Mouse (Mus musculus) CD4-positive, CD25-positive, alpha-beta regulatory T cell, adult 2 months (primary cell): ENCODE measurements at regions not wholly inside any gene's neighbourhood (a gene's known extent, or its start where the extent isn't known, plus 50 kb on each side); places are given as distances from the start of the nearest gene placed in this dataset.

Source experiments
- DNase-seq: peaks from one replicate; pipeline ENCODE4 v3.0.0-alpha.2; 2012; ENCODE audit warnings: low read depth, low spot score

- no peak for DNase-seq
Measured at GRCm38 (mm10) chr15:59954345-59954744, 62.1 kb downstream of the 4933412E24Rik start.

GRCm38 (mm10) chr15:59953857-59954256 lies 62.6 kb downstream of the 4933412E24Rik start:
- no peak for DNase-seq

GRCm38 (mm10) chr15:59950617-59951216 lies 65.7 kb downstream of the 4933412E24Rik start:
- DNase-seq: peak; percentile 43

GRCm38 (mm10) chr15:59945208-59945607 lies 71.2 kb downstream of the 4933412E24Rik start:
- DNase-seq: no peak

GRCm38 (mm10) chr15:59936486-59936885 lies 79.9 kb downstream of the 4933412E24Rik start:
- DNase-seq: peak; percentile 37

GRCm38 (mm10) chr15:59913860-59914259 lies 102.6 kb downstream of the 4933412E24Rik start:
- peak; percentile 74 for DNase-seq

GRCm38 (mm10) chr15:59908300-59908699 lies 108.1 kb downstream of the 4933412E24Rik start:
- DNase-seq: no peak

- DNase-seq: peak; percentile 73
Measured at GRCm38 (mm10) chr15:59905832-59906797, 110.3 kb downstream of the 4933412E24Rik start.

- no peak for DNase-seq
Measured at GRCm38 (mm10) chr15:59904741-59905140, 111.7 kb downstream of the 4933412E24Rik start.

GRCm38 (mm10) chr15:59888996-59889395 lies 127.4 kb downstream of the 4933412E24Rik start:
- DNase-seq: no peak

GRCm38 (mm10) chr15:59888131-59888459 lies 128.3 kb downstream of the 4933412E24Rik start:
- no peak for DNase-seq

- no peak for DNase-seq
Measured at GRCm38 (mm10) chr15:59887381-59888130, 128.9 kb downstream of the 4933412E24Rik start.

GRCm38 (mm10) chr15:59886036-59886435 lies 130.4 kb downstream of the 4933412E24Rik start:
- DNase-seq: no peak

GRCm38 (mm10) chr15:59882444-59882843 lies 134.0 kb downstream of the 4933412E24Rik start:
- DNase-seq: no peak

- no peak for DNase-seq
Measured at GRCm38 (mm10) chr15:59880426-59880825, 136.0 kb downstream of the 4933412E24Rik start.

- DNase-seq: no peak
Measured at GRCm38 (mm10) chr15:59879311-59879710, 137.1 kb downstream of the 4933412E24Rik start.

GRCm38 (mm10) chr15:59876279-59876742 lies 140.1 kb downstream of the 4933412E24Rik start:
- peak; percentile 58 for DNase-seq

GRCm38 (mm10) chr15:59866701-59867100 lies 149.7 kb downstream of the 4933412E24Rik start:
- DNase-seq: no peak

GRCm38 (mm10) chr15:59864746-59865499 lies 151.5 kb downstream of the 4933412E24Rik start:
- peak; percentile 63 for DNase-seq

- DNase-seq: no peak
Measured at GRCm38 (mm10) chr15:59852271-59853000, 164.0 kb downstream of the 4933412E24Rik start.
